Mouse (Mus musculus) forebrain, embryonic 14.5 days (tissue): ENCODE measurements at regions not wholly inside any gene's neighbourhood (a gene's known extent, or its start where the extent isn't known, plus 50 kb on each side); places are given as distances from the start of the nearest gene placed in this dataset.

Experiments
- ATAC-seq: fragments of 200-750 bp; cut with Nextera tagmentation; 2 replicates; pipeline ENCODE4 v1.8.0; 2017; ENCODE audit warnings: mild to moderate bottlenecking, moderate library complexity
- DNase-seq: peaks from one replicate; pipeline ENCODE4 v3.0.0-alpha.2; 2015; ENCODE audit warnings: low spot score
- H3K27ac ChIP-seq: fragments of 300-500 bp; sonication (generic); 2 replicates; pipeline ENCODE4 v1.5.1; 2014; ENCODE audit warnings: low read depth, mild to moderate bottlenecking, control low read depth, low read length, moderate library complexity
- H3K27me3 ChIP-seq: fragments of 300-500 bp; sonication (generic); replicated peaks from 2 replicates; pipeline ENCODE4 v1.6.1; 2014; ENCODE audit warnings: low read length, control low read depth, mixed read lengths; ENCODE audit not compliant: control insufficient read depth, insufficient read depth
- H3K36me3 ChIP-seq: fragments of 300-500 bp; sonication (generic); 2 replicates; pipeline ENCODE4 v1.6.1; 2014; ENCODE audit warnings: low read length, control low read depth; ENCODE audit not compliant: control insufficient read depth, insufficient read depth
- H3K4me1 ChIP-seq: fragments of 300-500 bp; sonication (generic); 2 replicates; pipeline ENCODE4 v1.6.1; 2014; ENCODE audit warnings: antibody characterized with exemption, low read length, control low read depth; ENCODE audit not compliant: control insufficient read depth, insufficient read depth
- H3K4me2 ChIP-seq: fragments of 300-500 bp; sonication (generic); 2 replicates; pipeline ENCODE4 v1.6.1; 2014; ENCODE audit warnings: mild to moderate bottlenecking, control low read depth, low read length
- H3K4me3 ChIP-seq: fragments of 300-500 bp; sonication (generic); 2 replicates; pipeline ENCODE4 v1.5.1; 2014; ENCODE audit warnings: low read depth, low read length, control low read depth
- H3K9ac ChIP-seq: fragments of 300-500 bp; sonication (generic); 2 replicates; pipeline ENCODE4 v1.6.1; 2014; ENCODE audit warnings: mild to moderate bottlenecking, low read length, control low read depth, moderate library complexity
- H3K9me3 ChIP-seq: fragments of 300-500 bp; sonication (generic); replicated peaks from 2 replicates; pipeline ENCODE4 v1.6.1; 2016; ENCODE audit warnings: low read length, control low read depth, mixed read lengths; ENCODE audit not compliant: control insufficient read depth
- WGBS: fragments of 180-500 bp; shearing (Covaris S2); extraction: QIAGEN DNeasy Blood & Tissue Kit; methylation state at CpG from one replicate; pipeline ENCODE4 v1.1.7; 2014; 5-methylcytosine and 5-hydroxymethylcytosine counted together

DNA sequence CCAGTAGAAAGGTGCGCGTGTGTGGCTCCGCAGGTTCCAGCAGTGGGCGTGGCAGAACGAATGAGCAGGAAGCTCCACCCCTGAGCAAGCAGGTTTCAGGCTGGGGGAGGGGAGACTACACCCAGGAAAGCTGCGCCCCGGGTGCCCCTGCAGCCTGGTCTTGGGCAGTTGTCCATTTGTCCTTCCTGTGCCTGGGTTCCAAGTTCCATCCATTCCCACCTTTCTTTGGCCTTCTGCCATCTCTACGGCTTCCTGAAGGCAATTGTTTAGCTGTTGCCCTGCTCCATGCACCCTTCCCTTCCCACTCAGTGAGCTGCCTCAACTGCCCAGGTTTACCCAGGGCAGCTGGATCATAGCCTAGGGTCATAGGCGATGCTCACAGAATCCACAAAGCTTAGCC is 70.9 kb upstream of the Mrps22 start:
- H3K4me2 ChIP-seq: no peak overlapping the region
- H3K9me3 ChIP-seq: no peaks in the 10 kb centered on the region
- no peak overlapping the region for H3K9ac ChIP-seq
- no peak for DNase-seq
- H3K36me3 ChIP-seq: no peaks in the 10 kb centered on the region
- no peak overlapping the region for H3K27ac ChIP-seq
- ATAC-seq: no peak
- no peaks in the 10 kb centered on the region for H3K27me3 ChIP-seq
- 48% methylated on average over 9 of the region's 9 CpGs for WGBS
- H3K4me1 ChIP-seq: no peaks in the 10 kb centered on the region
- no peak overlapping the region for H3K4me3 ChIP-seq

- Histone ChIP-seq H3K9ac (no peak overlapping the region), H3K4me1 (no peaks in the 10 kb centered on the region), H3K4me3 (no peak overlapping the region), H3K36me3 (no peaks in the 10 kb centered on the region), H3K27ac (no peak overlapping the region), H3K27me3 (no peaks in the 10 kb centered on the region), H3K9me3 (no peaks in the 10 kb centered on the region), H3K4me2 (peak overlapping the region; percentile 33)
- WGBS: 34% methylated on average over 23 of the region's 23 CpGs
- DNase-seq: peak; percentile 42
- ATAC-seq: peak; percentile 65
These were observed 67.2 kb upstream of the Mrps22 start for GRCm38 (mm10) chr9:98668423-98669330.

DNA sequence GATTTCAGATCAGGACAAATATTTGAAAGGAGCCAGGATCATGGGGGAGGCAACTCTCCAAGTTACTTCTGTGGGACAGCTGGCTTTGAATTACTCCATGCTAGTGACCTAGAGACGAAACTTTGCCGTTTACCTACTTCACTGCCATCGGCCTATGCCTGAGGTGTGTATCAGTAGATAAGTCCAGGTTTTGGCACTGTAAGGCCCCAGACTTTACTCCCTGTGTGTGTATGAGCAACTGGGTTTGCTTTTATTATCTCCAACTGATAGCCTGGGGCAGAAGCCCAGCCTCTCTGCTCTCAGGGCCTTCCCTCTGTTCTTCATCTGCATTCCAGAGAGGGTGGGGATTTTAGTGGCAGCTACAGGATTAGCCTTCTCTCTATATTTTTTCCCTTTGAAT is 65.6 kb upstream of the Mrps22 start:
- Histone ChIP-seq H3K4me2 (no peak overlapping the region), H3K4me1 (no peaks in the 10 kb centered on the region), H3K9me3 (no peaks in the 10 kb centered on the region), H3K9ac (no peak overlapping the region), H3K27ac (no peak overlapping the region), H3K4me3 (no peak overlapping the region), H3K36me3 (no peaks in the 10 kb centered on the region), H3K27me3 (no peaks in the 10 kb centered on the region)
- DNase-seq: no peak
- ATAC-seq: no peak
- 97% methylated on average over 3 of the region's 3 CpGs for whole genome bisulfite sequencing

DNA sequence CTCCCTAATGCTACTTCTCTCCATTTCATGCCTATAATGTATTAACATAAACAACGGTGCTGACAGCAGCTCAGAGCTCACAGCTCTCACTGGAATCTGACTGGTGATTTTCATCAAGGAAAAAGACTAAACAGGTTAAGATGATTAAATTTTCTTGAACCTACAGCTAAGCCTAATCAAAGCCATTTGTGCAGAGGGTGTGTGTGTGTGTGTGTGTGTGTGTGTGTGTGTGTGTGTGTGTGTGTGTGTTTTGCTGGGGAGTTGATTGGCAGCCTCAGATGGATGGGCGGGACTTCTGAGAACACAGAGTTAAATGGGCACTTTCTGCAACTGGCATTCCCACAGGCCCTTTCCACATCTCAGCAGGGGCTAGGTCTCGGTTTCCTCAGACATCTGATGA is 61.6 kb upstream of the Mrps22 start:
- WGBS: 78% methylated on average over 3 of the region's 3 CpGs

GRCm38 (mm10) chr9:98651681-98652080 is 50.2 kb upstream of the Mrps22 start:
- Histone ChIP-seq H3K4me1 (no peaks in the 10 kb centered on the region), H3K4me3 (no peak overlapping the region), H3K36me3 (no peaks in the 10 kb centered on the region), H3K27me3 (no peaks in the 10 kb centered on the region), H3K27ac (no peak overlapping the region), H3K4me2 (no peak overlapping the region), H3K9ac (no peak overlapping the region), H3K9me3 (no peaks in the 10 kb centered on the region)
- WGBS: 78% methylated on average over 2 of the region's 2 CpGs
- ATAC-seq: no peak
- DNase-seq: no peak

More for the DNA sequence above, 61.6 kb upstream of the Mrps22 start:
- no peaks in the 10 kb centered on the region for H3K36me3 ChIP-seq
- H3K27me3 ChIP-seq: no peaks in the 10 kb centered on the region
- H3K4me1 ChIP-seq: no peaks in the 10 kb centered on the region
- no peaks in the 10 kb centered on the region for H3K9me3 ChIP-seq
- H3K9ac ChIP-seq: no peak overlapping the region
- ATAC-seq: no peak
- no peak overlapping the region for H3K4me3 ChIP-seq
- no peak overlapping the region for H3K4me2 ChIP-seq
- DNase-seq: no peak
- H3K27ac ChIP-seq: no peak overlapping the region
